Mouse (Mus musculus) kidney, embryonic 15.5 days (tissue): ENCODE results near the gene Gsn. TPM values are rescaled to one million over a fixed set of nuclear protein-coding genes. Genes with fewer than 3 reads are reported as not detected.

Experiments used
- ATAC-seq: fragments of 200-750 bp; cut with Nextera tagmentation; replicated peaks from 2 replicates; pipeline ENCODE4 v1.8.0; 2017; ENCODE audit warnings: moderate TSS enrichment; ENCODE audit not compliant: low FRiP score
- H3K27ac ChIP-seq: fragments of 300-500 bp; sonication (generic); 2 replicates; pipeline ENCODE4 v1.5.1; 2015; ENCODE audit warnings: mild to moderate bottlenecking, inconsistent platforms
- H3K27me3 ChIP-seq: fragments of 300-500 bp; sonication (generic); 2 replicates; pipeline ENCODE4 v1.6.1; 2015; ENCODE audit warnings: inconsistent platforms
- H3K36me3 ChIP-seq: fragments of 300-500 bp; sonication (generic); 2 replicates; pipeline ENCODE4 v1.6.1; 2015; ENCODE audit warnings: inconsistent platforms
- H3K4me1 ChIP-seq: fragments of 300-500 bp; sonication (generic); 2 replicates; pipeline ENCODE4 v1.6.1; 2015; ENCODE audit warnings: inconsistent platforms
- H3K4me2 ChIP-seq: fragments of 300-500 bp; sonication (generic); 2 replicates; pipeline ENCODE4 v1.6.1; 2015; ENCODE audit warnings: moderate library complexity, mild to moderate bottlenecking, inconsistent platforms
- H3K4me3 ChIP-seq: fragments of 300-500 bp; sonication (generic); replicated peaks from 2 replicates; pipeline ENCODE4 v1.5.1; 2015; ENCODE audit warnings: mild to moderate bottlenecking, inconsistent platforms
- H3K9ac ChIP-seq: fragments of 300-500 bp; sonication (generic); 2 replicates; pipeline ENCODE4 v1.6.1; 2015; ENCODE audit warnings: mild to moderate bottlenecking, inconsistent platforms
- H3K9me3 ChIP-seq: fragments of 300-500 bp; sonication (generic); replicated peaks from 2 replicates; pipeline ENCODE4 v1.6.1; 2016; ENCODE audit warnings: inconsistent platforms
- WGBS: fragments of 180-500 bp; shearing (Covaris S2); methylation state at CpG from one replicate; pipeline ENCODE4 v1.1.7; 2015; ENCODE audit warnings: mixed read lengths; 5-methylcytosine and 5-hydroxymethylcytosine counted together
- polyA plus RNA-seq: library from polyadenylated mRNA; unstranded; fragments of >200 nt; fragmentation: Nextera tagmentation; extraction: Ambion mirVana; gene quantifications from 2 replicates; pipeline ENCODE4 v1.2.1, GENCODE M21; 2015

Gsn gene
- polyA plus RNA-seq, 1 experiment from 2014 or later, result 144 TPM

GRCm38 (mm10) chr2:35285209-35285608, 29.0 kb downstream of the Gsn start:
- 77% methylated on average over 5 of the region's 5 CpGs for WGBS
- Histone ChIP-seq H3K4me3 (no peak overlapping the region), H3K4me1 (peaks cover 21% of the 10 kb centered on the region), H3K36me3 (no peaks in the 10 kb centered on the region), H3K9me3 (no peaks in the 10 kb centered on the region), H3K4me2 (no peak overlapping the region), H3K27ac (no peak overlapping the region), H3K27me3 (peaks cover 31% of the 10 kb centered on the region), H3K9ac (no peak overlapping the region)
- no peak for ATAC-seq

DNA sequence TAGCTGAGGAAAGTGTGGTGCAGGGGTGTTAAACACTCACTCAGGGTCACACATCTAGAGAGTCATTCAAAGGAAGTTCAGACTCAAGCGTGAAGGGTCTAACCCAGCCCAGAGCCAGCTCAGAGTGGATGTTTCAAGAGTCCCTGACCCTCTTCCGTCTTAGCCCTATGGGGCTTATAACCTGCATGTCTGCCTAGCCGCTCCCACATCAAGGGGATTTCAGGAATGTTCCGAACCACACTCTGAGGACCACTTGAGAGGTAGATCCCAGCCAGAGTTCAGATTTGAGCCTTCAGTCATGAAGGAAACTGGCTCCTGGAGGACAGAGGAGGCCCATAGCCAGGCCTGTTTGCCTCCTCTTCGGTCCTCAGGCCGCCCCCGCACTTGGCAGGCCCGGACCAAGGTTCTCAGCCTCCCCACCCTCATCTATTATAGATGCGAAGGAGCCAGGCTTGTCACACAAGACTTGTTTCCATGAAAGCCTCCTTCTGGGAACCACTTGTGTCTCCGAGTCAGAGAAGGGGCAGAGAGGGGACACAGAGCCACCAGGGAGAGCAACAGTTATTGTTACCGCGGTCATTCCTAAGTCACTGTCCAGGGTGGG, 30.9 kb downstream of the Gsn start:
- Histone ChIP-seq H3K4me3 (no peak overlapping the region), H3K27ac (no peak overlapping the region), H3K36me3 (no peaks in the 10 kb centered on the region), H3K4me2 (no peak overlapping the region), H3K4me1 (peaks cover 12% of the 10 kb centered on the region), H3K27me3 (peaks cover 16% of the 10 kb centered on the region; the same call in 1 of the 2 replicates), H3K9me3 (no peaks in the 10 kb centered on the region), H3K9ac (no peak overlapping the region)
- no peak for ATAC-seq
- WGBS, result 79% methylated on average over 12 of the region's 12 CpGs

- no peaks in the 10 kb centered on the region for H3K4me1 ChIP-seq
- H3K9ac ChIP-seq, result no peak overlapping the region
- H3K4me3 ChIP-seq, result no peak overlapping the region
- WGBS, result 42% methylated on average over 13 of the region's 13 CpGs
- ATAC-seq, result 0 out of 2 replicates have a peak, but pooled peaks have one; percentile 23
- no peaks in the 10 kb centered on the region for H3K27me3 ChIP-seq
- H3K27ac ChIP-seq, result no peak overlapping the region
- H3K4me2 ChIP-seq, result no peak overlapping the region
- no peaks in the 10 kb centered on the region for H3K9me3 ChIP-seq
- H3K36me3 ChIP-seq, result peaks cover 13% of the 10 kb centered on the region; the same call in 1 of the 2 replicates
Observed at GRCm38 (mm10) chr2:35288758-35289635, 32.8 kb downstream of the Gsn start.

GRCm38 (mm10) chr2:35291856-35292255, 35.7 kb downstream of the Gsn start:
- H3K4me1 ChIP-seq, result no peaks in the 10 kb centered on the region
- ATAC-seq, result no peak
- H3K4me3 ChIP-seq, result no peak overlapping the region
- no peak overlapping the region for H3K27ac ChIP-seq
- H3K4me2 ChIP-seq, result no peak overlapping the region
- peaks cover 17% of the 10 kb centered on the region; the same call in 1 of the 2 replicates for H3K36me3 ChIP-seq
- WGBS, result 17% methylated on average over 3 of the region's 3 CpGs
- H3K9me3 ChIP-seq, result no peaks in the 10 kb centered on the region
- H3K27me3 ChIP-seq, result no peaks in the 10 kb centered on the region; the same call in 1 of the 2 replicates
- no peak overlapping the region for H3K9ac ChIP-seq

DNA sequence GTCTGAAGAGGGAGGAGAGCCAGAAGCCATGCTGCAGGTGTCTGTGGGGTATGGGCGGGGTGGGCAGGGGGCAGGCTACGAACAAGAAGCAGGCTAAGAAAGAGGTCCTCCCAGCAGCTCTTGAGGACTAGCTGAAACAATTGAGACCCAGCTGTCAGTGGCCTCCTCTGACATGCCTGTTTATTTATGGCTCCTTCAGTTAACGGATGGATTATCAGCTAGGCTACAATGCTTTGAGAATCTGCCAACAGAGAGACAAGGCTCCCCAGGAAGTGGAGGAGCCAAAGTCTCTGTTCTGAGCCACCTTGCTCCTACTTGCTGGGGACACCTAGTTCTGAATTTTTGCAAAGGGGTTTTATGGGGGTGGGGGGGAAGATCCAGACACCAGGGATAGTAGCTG, 36.5 kb downstream of the Gsn start:
- no peak overlapping the region for H3K4me3 ChIP-seq
- no peaks in the 10 kb centered on the region for H3K4me1 ChIP-seq
- H3K9ac ChIP-seq, result no peak overlapping the region
- H3K27ac ChIP-seq, result no peak overlapping the region
- no peaks in the 10 kb centered on the region for H3K9me3 ChIP-seq
- H3K27me3 ChIP-seq, result no peaks in the 10 kb centered on the region; the same call in 1 of the 2 replicates
- H3K36me3 ChIP-seq, result peaks cover 17% of the 10 kb centered on the region; the same call in 1 of the 2 replicates
- no peak for ATAC-seq
- no peak overlapping the region for H3K4me2 ChIP-seq
- 86% methylated on average over 3 of the region's 3 CpGs for WGBS

GRCm38 (mm10) chr2:35293291-35293690, 37.1 kb downstream of the Gsn start:
- no peak for ATAC-seq
- Histone ChIP-seq H3K4me1 (no peaks in the 10 kb centered on the region), H3K36me3 (peaks cover 17% of the 10 kb centered on the region; the same call in 1 of the 2 replicates), H3K27ac (no peak overlapping the region), H3K27me3 (no peaks in the 10 kb centered on the region; the same call in 1 of the 2 replicates), H3K9me3 (no peaks in the 10 kb centered on the region), H3K4me3 (no peak overlapping the region), H3K4me2 (no peak overlapping the region), H3K9ac (no peak overlapping the region)
- WGBS, result 89% methylated on average over 8 of the region's 8 CpGs

- WGBS, result 29% methylated on average over 15 of the region's 15 CpGs
- no peaks in the 10 kb centered on the region for H3K9me3 ChIP-seq
- H3K9ac ChIP-seq, result no peak overlapping the region
- H3K27ac ChIP-seq, result no peak overlapping the region
- peaks cover 11% of the 10 kb centered on the region; the same call in 1 of the 2 replicates for H3K36me3 ChIP-seq
- no peak overlapping the region for H3K4me3 ChIP-seq
- peak; percentile 50; the same call in 1 of the 2 replicates for ATAC-seq
- H3K4me2 ChIP-seq, result no peak overlapping the region
- H3K27me3 ChIP-seq, result no peaks in the 10 kb centered on the region; the same call in 1 of the 2 replicates
- peaks cover 13% of the 10 kb centered on the region for H3K4me1 ChIP-seq
Observed at GRCm38 (mm10) chr2:35297703-35298332, 41.6 kb downstream of the Gsn start.

GRCm38 (mm10) chr2:35299437-35299836, 43.3 kb downstream of the Gsn start:
- ATAC-seq, result no peak
- H3K4me2 ChIP-seq, result no peak overlapping the region
- WGBS, result 84% methylated on average over 2 of the region's 2 CpGs

DNA sequence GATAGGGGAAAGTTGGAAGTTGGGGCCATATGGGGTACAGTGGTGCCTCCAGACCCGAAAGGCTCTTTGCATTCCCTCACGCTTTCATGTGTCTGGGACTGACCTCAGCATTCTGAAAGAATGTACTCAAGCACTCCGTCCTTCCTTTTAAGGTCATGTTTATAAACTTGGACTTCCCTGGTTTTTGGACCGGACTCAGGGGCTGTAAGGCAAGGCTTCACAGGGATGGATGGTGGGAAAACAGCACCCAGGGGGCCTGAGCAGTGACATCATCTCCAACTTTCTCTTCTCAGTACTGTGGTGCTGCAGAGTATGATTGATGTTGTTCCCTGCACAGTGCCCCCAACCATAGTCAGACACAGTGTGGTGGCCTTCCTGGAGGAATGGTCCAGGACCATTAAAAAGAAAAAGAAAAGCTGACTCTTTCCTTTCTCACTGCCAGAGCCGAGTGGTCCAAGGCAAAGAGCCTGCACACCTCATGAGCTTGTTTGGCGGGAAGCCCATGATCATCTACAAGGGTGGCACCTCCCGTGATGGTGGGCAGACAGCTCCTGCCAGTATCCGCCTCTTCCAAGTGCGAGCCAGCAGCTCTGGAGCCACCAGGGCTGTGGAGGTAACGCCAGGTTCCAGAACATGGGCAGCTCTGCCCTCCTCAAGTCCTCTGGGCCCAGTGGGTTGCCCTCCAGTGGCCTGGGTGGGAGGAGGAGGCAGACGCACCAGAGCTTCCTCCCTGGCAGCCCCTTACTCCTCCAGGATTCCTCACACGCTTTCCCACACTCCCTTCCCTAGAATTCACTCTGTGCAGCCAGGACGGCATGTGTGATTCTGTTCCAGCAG, 46.1 kb downstream of the Gsn start:
- WGBS, result 66% methylated on average over 13 of the region's 13 CpGs
- peak; percentile 34; the same call in 1 of the 2 replicates for ATAC-seq
- no peaks in the 10 kb centered on the region for H3K36me3 ChIP-seq
- H3K27ac ChIP-seq, result peak overlapping the region; percentile 64
- H3K9ac ChIP-seq, result no peak overlapping the region
- H3K4me3 ChIP-seq, result no peak overlapping the region
- H3K27me3 ChIP-seq, result no peaks in the 10 kb centered on the region
- H3K9me3 ChIP-seq, result no peaks in the 10 kb centered on the region
- peaks cover 13% of the 10 kb centered on the region for H3K4me1 ChIP-seq
- no peak overlapping the region for H3K4me2 ChIP-seq

More at GRCm38 (mm10) chr2:35299437-35299836, 43.3 kb downstream of the Gsn start:
- peaks cover 13% of the 10 kb centered on the region for H3K4me1 ChIP-seq
- no peaks in the 10 kb centered on the region for H3K9me3 ChIP-seq
- H3K9ac ChIP-seq, result no peak overlapping the region
- no peak overlapping the region for H3K4me3 ChIP-seq
- no peak overlapping the region for H3K27ac ChIP-seq
- no peaks in the 10 kb centered on the region; the same call in 1 of the 2 replicates for H3K27me3 ChIP-seq
- H3K36me3 ChIP-seq, result peaks cover 4% of the 10 kb centered on the region; the same call in 1 of the 2 replicates

GRCm38 (mm10) chr2:35308166-35308565, 52.0 kb downstream of the Gsn start:
- no peaks in the 10 kb centered on the region for H3K36me3 ChIP-seq
- no peaks in the 10 kb centered on the region for H3K27me3 ChIP-seq
- no peak overlapping the region for H3K27ac ChIP-seq
- no peaks in the 10 kb centered on the region for H3K4me1 ChIP-seq
- 31% methylated on average over 1 of the region's 1 CpGs for WGBS
- no peak overlapping the region for H3K4me3 ChIP-seq
- H3K9me3 ChIP-seq, result no peaks in the 10 kb centered on the region; the same call in 1 of the 2 replicates
- H3K4me2 ChIP-seq, result no peak overlapping the region
- no peak for ATAC-seq
- H3K9ac ChIP-seq, result no peak overlapping the region

DNA sequence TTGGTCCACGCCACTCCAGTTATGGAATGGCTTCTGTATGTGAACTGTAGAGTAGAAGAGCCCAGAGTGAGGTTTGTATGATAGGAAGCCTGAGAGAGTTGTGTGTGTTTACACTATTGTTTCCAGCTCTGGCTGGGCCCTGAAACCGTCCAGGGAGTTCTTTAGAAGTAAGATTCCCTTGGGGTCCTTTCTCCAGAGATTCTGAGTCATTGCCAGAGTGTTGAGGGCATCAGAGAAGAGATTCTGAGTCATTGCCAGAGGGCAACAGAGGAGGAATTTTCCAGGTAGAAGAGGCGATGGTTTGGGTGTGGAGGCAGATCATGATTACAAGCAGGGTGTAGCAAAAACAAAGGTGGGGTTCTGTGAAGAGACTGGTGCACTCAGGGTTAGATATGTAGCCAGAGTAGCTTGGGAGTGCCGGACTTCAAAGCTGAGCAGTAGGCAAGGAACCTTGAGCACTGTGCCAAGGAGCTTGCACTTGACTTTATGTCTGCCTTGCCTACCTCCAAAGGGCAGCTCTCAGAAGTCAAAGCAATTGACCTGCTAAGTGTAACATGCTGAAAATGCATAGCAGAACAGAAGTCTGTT, 53.8 kb downstream of the Gsn start:
- ATAC-seq, result no peak
- WGBS, result 88% methylated on average over 4 of the region's 4 CpGs
- no peak overlapping the region for H3K9ac ChIP-seq
- no peaks in the 10 kb centered on the region; the same call in 1 of the 2 replicates for H3K9me3 ChIP-seq
- no peaks in the 10 kb centered on the region for H3K27me3 ChIP-seq
- no peaks in the 10 kb centered on the region for H3K36me3 ChIP-seq
- peaks cover 6% of the 10 kb centered on the region; the same call in 1 of the 2 replicates for H3K4me1 ChIP-seq
- H3K4me3 ChIP-seq, result no peak overlapping the region
- H3K4me2 ChIP-seq, result no peak overlapping the region
- H3K27ac ChIP-seq, result no peak overlapping the region
